Mouse (Mus musculus) limb, embryonic 12.5 days (tissue): ENCODE measurements at regions not wholly inside any gene's neighbourhood (a gene's known extent, or its start where the extent isn't known, plus 50 kb on each side); places are given as distances from the start of the nearest gene placed in this dataset.
A peak's percentile ranks its signal among the peaks of the same experiment; 100 is the strongest.

Experiments used
- ATAC-seq: fragments of 200-750 bp; cut with Nextera tagmentation; 2 replicates; pipeline ENCODE4 v1.8.0; 2017; ENCODE audit warnings: low read depth, moderate TSS enrichment; ENCODE audit not compliant: insufficient number of reproducible peaks, insufficient read depth, low FRiP score, low TSS enrichment
- H3K27ac ChIP-seq: fragments of 300-500 bp; sonication (generic); 2 replicates; pipeline ENCODE4 v1.5.1; 2016; ENCODE audit warnings: mild to moderate bottlenecking, moderate library complexity
- H3K27me3 ChIP-seq: fragments of 300-500 bp; sonication (generic); 2 replicates; pipeline ENCODE4 v1.6.1; 2016; ENCODE audit warnings: mild to moderate bottlenecking, moderate library complexity
- H3K36me3 ChIP-seq: fragments of 300-500 bp; sonication (generic); 2 replicates; pipeline ENCODE4 v1.6.1; 2016; ENCODE audit warnings: mild to moderate bottlenecking, moderate library complexity
- H3K4me1 ChIP-seq: fragments of 300-500 bp; sonication (generic); replicated peaks from 2 replicates; pipeline ENCODE4 v1.6.1; 2016
- H3K4me2 ChIP-seq: fragments of 300-500 bp; sonication (generic); 2 replicates; pipeline ENCODE4 v1.6.1; 2016; ENCODE audit warnings: mild to moderate bottlenecking, moderate library complexity
- H3K4me3 ChIP-seq: fragments of 300-500 bp; sonication (generic); replicated peaks from 2 replicates; pipeline ENCODE4 v1.5.1; 2016; ENCODE audit warnings: mild to moderate bottlenecking
- H3K9ac ChIP-seq: fragments of 300-500 bp; sonication (generic); replicated peaks from 2 replicates; pipeline ENCODE4 v1.6.1; 2016; ENCODE audit warnings: mild to moderate bottlenecking, moderate library complexity
- H3K9me3 ChIP-seq: fragments of 300-500 bp; sonication (generic); 2 replicates; pipeline ENCODE4 v1.6.1; 2016; ENCODE audit warnings: mild to moderate bottlenecking, moderate library complexity
- WGBS: fragments of 180-500 bp; shearing (Covaris S2); methylation state at CpG from one replicate; pipeline ENCODE4 v1.1.7; 2016; 5-methylcytosine and 5-hydroxymethylcytosine counted together

DNA sequence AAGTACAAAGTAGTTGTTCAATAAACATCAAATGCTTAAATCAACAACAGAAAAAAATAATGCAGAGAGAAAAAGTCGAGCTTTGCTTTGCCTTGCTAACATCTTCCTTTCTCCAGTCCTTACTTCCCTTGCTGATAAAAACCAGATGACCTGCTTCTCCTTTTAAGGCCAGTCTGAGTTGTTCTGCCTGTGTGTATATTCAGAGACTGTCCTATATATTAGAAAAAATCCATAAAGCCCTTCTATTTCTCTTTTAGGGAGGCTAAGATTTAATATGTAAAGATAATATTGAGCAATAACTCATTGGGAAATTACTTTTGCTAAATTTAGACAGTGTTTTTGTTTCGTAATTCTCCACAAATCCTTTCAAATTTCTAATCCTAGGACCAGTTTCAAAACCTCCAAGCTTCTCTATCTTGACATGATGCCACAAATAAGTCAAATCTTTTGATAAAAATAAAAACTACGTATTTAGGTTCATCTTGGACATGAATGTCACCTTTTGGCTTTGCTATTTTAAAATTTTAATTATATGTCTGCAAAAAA is 361.0 kb upstream of the Kif18a start:
- Histone ChIP-seq H3K4me2 (no peak overlapping the region), H3K9ac (no peak overlapping the region), H3K36me3 (no peaks in the 10 kb centered on the region), H3K4me3 (no peak overlapping the region), H3K9me3 (no peaks in the 10 kb centered on the region), H3K27ac (no peak overlapping the region), H3K27me3 (no peaks in the 10 kb centered on the region), H3K4me1 (no peaks in the 10 kb centered on the region)
- WGBS: 68% methylated on average over 3 of the region's 3 CpGs
- no peak for ATAC-seq

DNA sequence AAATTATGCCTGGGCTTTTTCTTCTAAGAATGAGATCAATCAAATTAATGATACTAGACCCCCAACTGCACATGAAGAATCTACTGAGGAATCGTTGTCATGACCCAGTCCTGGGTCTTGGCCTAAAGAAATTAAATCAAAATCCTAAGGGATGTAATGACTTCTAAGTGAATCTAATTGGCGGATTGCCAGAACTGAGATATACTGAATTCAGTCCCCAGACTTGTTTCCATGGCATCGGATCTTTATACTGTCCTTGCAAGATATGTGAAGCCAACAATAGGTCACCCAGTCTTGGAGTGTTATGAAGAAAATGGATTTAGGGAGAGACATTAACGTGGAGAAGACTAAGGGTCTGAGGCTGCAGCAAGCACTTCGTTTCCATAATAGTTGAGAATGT is 360.4 kb upstream of the Kif18a start:
- Histone ChIP-seq H3K27me3 (no peaks in the 10 kb centered on the region), H3K27ac (no peak overlapping the region), H3K36me3 (no peaks in the 10 kb centered on the region), H3K4me3 (no peak overlapping the region), H3K4me2 (no peak overlapping the region), H3K9me3 (no peaks in the 10 kb centered on the region), H3K4me1 (no peaks in the 10 kb centered on the region), H3K9ac (no peak overlapping the region)
- 80% methylated on average over 5 of the region's 5 CpGs for WGBS
- no peak for ATAC-seq

DNA sequence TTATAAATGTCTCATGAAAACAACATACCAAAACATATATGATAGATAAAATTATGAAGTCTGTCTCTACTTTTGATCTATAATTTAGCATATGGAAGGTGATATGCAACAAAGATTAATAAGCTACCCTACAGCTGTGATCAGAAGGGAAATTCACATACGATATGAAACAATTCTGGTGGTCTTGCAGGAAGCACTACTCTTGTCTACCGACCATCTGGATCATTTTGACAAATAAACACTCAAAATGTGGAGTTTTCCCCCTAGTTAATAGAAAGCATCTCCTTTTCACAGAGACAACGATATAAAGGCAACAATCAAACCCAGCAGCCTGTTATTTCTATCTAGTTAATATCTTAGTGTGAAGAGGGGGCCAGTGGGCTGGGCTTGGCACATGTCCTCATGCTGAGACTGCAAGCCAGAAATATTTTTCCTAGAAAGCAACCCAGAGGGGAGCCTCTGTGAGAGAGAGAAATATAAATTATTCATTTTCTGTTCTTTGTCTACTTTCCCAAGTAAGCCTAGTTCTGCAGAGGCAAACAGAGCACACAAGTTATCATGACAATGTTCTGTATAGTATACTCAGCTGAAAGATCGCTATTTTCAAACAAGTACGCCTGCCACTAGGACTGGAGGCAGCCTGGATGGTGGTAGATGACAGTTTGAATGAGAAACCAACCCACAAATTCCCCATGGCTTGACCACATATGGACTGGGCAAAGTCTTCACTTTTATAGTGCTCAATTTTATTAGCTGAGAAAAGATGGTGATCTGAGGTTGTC is 344.4 kb upstream of the Kif18a start:
- Histone ChIP-seq H3K27ac (no peak overlapping the region), H3K4me3 (no peak overlapping the region), H3K27me3 (no peaks in the 10 kb centered on the region), H3K36me3 (no peaks in the 10 kb centered on the region), H3K4me2 (no peak overlapping the region), H3K9ac (no peak overlapping the region), H3K9me3 (no peaks in the 10 kb centered on the region), H3K4me1 (no peaks in the 10 kb centered on the region)
- WGBS: 67% methylated on average over 5 of the region's 5 CpGs
- ATAC-seq: no peak

DNA sequence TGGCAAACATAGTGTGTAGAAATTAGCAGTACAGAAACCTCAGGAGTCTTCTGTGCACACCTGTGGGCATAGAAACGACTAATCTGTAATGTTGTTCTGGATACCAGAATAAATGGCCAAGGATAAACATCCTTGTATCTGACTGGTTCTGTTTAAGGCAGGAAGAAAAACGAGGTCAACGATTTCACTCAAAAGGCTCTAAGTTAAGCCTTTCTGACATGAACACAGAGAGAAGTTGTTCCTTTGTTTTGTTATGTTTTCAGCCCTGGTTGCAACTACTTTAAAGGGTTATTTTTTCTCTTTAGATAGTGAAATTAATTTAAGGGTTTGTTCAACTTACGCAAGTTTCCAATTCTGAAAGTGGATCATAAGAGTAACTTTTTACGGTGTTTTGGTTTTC is 299.6 kb upstream of the Kif18a start:
- Histone ChIP-seq H3K4me2 (no peak overlapping the region), H3K9ac (no peak overlapping the region), H3K4me1 (no peaks in the 10 kb centered on the region), H3K27ac (no peak overlapping the region), H3K9me3 (no peaks in the 10 kb centered on the region), H3K4me3 (no peak overlapping the region), H3K36me3 (no peaks in the 10 kb centered on the region), H3K27me3 (no peaks in the 10 kb centered on the region)
- ATAC-seq: no peak
- 90% methylated on average over 5 of the region's 5 CpGs for WGBS

DNA sequence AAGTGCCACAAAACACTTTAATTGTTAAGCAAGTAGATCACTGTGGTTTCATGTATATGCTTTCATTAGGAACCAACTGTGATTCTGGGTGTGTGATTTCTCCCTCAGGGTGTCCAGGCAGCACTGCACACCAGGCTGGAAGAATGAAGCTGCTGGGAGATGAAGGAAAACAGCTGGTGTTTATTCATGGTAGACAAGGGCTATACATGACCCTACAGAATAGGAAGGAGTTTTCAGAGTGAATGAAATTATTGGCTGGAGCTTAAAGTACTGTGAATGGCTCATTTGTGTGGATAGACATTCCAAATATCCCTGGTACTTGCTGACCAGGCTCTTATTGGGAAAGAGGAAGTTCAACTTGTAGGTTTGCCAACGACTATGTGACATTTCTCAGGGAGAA is 264.3 kb upstream of the Kif18a start:
- 57% methylated on average over 1 of the region's 1 CpGs for WGBS
- Histone ChIP-seq H3K9ac (no peak overlapping the region), H3K4me2 (no peak overlapping the region), H3K4me3 (no peak overlapping the region), H3K9me3 (no peaks in the 10 kb centered on the region), H3K4me1 (peaks cover 16% of the 10 kb centered on the region), H3K27ac (no peak overlapping the region), H3K27me3 (no peaks in the 10 kb centered on the region), H3K36me3 (no peaks in the 10 kb centered on the region)
- ATAC-seq: no peak

DNA sequence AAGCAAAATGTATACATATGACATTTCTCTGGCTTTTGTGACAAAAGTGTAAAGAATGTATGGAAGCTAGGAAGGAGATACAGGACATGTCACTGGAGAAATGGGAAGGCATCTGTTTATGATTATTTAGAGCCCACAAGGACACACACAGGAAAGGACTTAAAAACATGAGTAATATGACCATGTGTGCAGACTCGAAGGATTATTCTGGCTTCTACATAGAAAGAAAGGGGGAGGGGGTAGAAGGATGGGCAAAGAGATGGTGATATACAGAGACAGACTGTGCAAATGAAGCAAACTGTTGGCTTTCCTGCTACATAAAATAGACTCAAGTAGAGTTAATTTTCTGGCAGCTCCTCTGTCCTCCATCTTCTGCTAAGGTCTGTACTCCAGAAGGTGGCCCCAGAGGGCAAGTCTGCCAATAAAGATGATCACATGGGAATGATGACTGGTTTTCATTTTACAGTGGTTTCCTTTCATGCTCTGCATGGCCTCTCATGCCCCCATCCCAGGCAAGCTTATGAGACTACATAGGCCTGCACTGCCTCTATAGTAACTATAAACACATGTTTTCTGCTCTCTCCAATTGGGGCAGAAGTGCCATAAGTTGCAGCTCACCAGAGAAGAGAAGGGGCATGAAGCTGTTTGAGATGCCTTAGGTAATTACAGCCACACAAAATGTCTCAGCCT is 263.4 kb upstream of the Kif18a start:
- Histone ChIP-seq H3K4me1 (peaks cover 16% of the 10 kb centered on the region), H3K27ac (0 out of 2 replicates have a peak overlapping the region, but pooled peaks have one; percentile 29), H3K9ac (no peak overlapping the region), H3K36me3 (no peaks in the 10 kb centered on the region), H3K4me3 (no peak overlapping the region), H3K4me2 (no peak overlapping the region), H3K27me3 (no peaks in the 10 kb centered on the region), H3K9me3 (no peaks in the 10 kb centered on the region)
- WGBS: 28% methylated on average over 1 of the region's 1 CpGs
- peak; percentile 92 for ATAC-seq

DNA sequence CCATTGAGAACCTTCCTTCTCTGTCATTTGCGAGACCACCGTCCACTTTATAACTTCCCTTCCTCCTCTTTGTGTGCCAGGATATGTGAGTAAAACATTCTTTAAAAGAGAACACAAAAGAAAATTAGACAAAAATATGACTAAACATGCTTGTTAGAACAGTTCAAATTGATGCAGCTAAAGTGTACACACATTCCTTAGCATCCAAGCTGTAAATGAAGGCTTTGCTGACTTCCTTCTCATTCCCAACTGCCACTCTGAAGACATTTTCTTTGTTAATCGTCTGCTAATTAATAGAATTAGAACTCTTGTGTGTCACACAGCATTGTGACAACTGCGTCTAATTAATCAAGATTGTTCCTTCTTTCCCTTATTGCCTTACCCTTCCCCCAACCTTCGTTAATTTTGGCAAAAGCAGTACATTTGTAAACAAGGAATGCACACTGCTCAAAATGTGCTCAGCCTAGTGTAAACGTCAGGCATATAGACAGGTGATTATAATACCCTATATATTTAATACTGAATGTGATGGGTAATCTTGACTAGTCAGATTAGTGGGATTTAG is 242.3 kb upstream of the Kif18a start:
- Histone ChIP-seq H3K4me2 (no peak overlapping the region), H3K4me3 (no peak overlapping the region), H3K4me1 (no peaks in the 10 kb centered on the region), H3K27me3 (no peaks in the 10 kb centered on the region), H3K9ac (no peak overlapping the region), H3K27ac (no peak overlapping the region), H3K36me3 (no peaks in the 10 kb centered on the region), H3K9me3 (no peaks in the 10 kb centered on the region)
- no peak for ATAC-seq
- WGBS: 66% methylated on average over 6 of the region's 6 CpGs
